Mouse (Mus musculus): Measurements from ENCODE around the gene Ssr2.

- TF ChIP-seq TAL1 (IDR thresholded peaks at IDR 0.05; ENCODE audit: low read length): no peak
- no peak for TF ChIP-seq GATA1 (IDR thresholded peaks at IDR 0.05; ENCODE audit: low read length)
Measured at GRCm38 (mm10) chr3:88556616-88557015, 19.1 kb upstream of the Ssr2 start.
